Mouse (Mus musculus): Measurements from ENCODE around the gene Ppcs. TPM values are rescaled to one million over a fixed set of nuclear protein-coding genes. Genes with fewer than 3 reads are reported as not detected.
A peak's percentile ranks its signal among the peaks of the same experiment; 100 is the strongest.

The Ppcs gene
- 1 to 10 TPM; 4.9 TPM for total RNA-seq (2021)
- long read RNA-seq, partial matches to known transcripts = 0 of 8 reads
- long read RNA-seq, other reads (novel, unspliced or antisense) = 4 of 8 reads

DNA sequence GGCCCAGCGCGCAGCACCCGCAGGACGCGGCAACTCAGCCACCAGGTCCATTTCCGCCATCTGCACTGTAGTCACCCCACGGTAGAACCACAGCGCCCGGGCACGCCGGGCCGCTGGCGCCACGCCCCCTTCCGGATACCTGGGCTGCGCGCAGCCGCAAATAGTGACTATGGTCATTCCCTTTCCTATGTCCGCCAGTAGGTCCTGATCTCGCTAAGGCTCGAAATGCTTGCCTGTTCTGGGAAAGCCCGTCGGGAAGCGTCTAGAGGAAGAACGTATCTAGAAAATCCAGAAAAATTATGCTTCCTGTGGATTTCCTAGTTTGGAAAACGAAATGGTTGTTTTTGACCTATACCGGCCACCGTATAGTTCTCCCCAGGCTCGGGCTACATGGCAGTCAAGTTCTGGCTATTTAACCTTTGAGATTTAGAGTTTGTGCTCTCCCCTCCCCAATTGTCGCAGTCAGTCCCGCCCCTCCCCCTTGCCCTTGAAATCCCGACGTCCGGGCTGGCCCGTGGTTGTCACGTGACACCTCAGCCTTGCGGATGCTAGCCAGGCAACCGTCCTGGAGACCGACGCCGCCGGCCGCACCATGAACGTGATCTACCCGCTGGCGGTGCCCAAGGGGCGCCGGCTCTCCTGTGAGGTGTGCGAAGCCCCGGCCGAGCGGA, at the start of gene Ppcs, which contains the start of gene Zmynd12:
Gene Ppcs (minus strand): TSS at position 127 of the 671 bp plus-strand sequence.
Gene Zmynd12 (plus strand): TSS at position 521 of the 671 bp plus-strand sequence.
- DNase-seq (ENCODE audit: low spot score in 2 of 2) = peak; percentile 78 to 89

DNA sequence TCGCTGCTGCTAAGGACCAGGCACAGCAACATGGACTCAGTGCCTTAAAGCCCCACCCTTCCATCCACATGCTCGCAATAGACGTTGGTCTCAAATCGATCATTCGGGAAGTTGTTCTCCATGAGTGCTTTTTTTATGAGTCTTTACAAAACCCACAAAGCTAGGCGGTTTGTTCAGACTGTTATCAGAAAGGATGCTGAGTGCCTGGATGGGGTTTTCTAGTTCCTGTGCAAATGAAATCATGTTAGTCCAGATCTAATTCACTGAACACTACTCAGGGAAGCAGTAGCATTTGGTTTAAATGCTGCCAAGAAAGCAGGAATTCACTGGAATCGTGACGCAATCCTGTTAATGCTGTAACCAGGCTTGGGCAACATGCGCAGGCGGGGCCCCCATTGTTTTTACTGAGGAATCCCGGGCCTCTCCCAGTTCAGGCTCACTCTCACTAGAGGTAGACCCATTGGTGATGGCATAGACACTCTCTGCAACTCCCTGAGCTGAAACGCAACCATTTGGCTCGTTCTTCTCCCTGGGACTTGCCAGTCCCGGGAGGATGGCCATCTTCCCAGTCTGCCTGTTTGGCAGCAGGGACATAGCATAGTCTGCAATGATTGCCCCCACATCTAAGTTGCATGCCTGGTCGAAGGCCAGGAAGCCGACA, 45.6 kb upstream of the Ppcs start:
- DNase-seq (ENCODE audit: low spot score in 2 of 2) = peak; percentile 43 to 69

DNA sequence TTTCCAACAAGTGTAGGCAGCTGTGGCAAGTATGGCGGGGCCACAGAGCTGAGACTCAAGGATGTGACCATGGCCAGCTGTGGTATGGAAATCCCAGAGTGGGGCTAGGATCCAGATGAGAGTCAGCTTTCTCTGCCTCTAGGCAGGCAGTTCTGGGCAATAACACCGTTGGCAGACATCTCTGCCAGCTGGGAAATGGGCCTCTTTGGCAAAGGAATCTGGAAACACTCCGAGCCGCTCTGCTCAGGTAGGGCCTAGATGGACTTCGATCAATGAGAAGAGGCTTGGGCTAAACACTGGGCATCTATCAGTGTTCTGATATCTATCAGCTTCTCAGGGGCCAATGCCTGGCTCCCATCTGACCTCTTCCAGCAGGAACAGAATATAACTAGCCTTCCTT, 43.6 kb upstream of the Ppcs start:
- no peak for DNase-seq (ENCODE audit: low spot score in 2 of 2)

- DNase-seq (ENCODE audit: low spot score in 2 of 2) = no peak
Measured at GRCm38 (mm10) chr4:119463756-119464419, 41.7 kb upstream of the Ppcs start.

- peak in 1 of 2 experiments; percentile 26 for DNase-seq (ENCODE audit: low spot score in 2 of 2)
Measured at GRCm38 (mm10) chr4:119462858-119463755, 40.9 kb upstream of the Ppcs start.

GRCm38 (mm10) chr4:119462457-119462856, 40.2 kb upstream of the Ppcs start:
- DNase-seq (ENCODE audit: low spot score in 2 of 2) = no peak

DNA sequence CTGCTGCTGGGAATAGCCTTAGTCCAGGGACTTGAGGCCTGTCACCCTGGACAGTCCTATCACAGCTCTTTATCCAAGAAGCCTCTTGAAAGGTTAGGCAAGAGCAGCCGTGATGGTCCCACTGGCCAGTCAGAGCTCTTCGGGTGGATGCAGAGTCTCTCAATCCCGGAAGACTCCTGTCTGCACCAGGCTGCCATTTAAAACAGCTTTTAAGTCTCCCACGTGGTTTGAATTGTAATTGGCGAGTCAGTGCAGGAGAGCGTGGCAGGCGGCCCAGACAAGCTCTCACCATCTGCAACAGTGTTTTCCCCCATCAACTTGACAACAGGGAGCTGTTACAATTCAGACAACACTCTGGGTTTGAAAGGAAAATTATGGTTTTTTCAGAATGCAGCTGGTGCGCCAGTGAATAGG, 38.5 kb upstream of the Ppcs start:
- peak; percentile 91 to 96 for DNase-seq (ENCODE audit: low spot score in 2 of 2)

DNA sequence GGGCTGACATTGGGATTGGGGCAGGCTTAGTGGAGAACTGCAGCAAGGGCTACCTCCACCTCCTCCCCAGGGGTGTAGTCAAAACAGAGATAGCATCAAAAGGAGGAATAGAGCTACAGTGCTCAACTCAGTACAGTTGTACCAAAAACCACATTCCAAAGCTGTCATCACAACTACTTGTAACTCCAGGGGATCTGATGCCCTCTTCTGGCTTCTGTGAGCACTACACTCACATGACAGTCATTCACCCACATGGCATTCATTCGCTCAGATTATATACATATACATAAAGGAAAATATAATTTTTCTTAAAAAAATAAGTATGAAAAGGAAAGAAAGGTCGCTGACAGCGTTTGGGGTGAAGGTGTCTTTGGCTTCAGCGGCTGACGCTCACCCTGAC, 38.1 kb upstream of the Ppcs start:
- DNase-seq (ENCODE audit: low spot score in 2 of 2) = peak in 1 of 2 experiments; percentile 62

- DNase-seq (ENCODE audit: low spot score in 2 of 2) = no peak
Measured at GRCm38 (mm10) chr4:119453533-119453932, 31.3 kb upstream of the Ppcs start.

DNA sequence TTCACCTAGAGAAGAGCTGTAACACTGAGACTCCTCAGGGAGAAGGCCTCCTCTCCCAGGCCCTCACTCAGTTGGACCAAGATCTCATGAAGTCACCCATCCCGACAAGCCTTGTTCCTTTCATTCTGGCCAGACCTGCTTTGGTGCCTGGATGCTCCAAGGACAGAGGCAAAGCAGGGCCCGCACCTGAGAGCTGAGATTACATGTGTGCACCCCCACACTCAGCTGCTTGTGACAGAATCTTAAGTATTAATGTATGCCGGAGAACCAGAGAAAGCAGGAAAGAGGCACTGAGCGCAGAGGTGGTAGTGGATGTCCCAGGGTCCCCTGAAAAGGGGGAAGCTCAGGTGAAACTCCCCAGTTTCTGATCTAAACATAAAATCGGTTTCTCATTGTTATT, 30.9 kb upstream of the Ppcs start:
- no peak for DNase-seq (ENCODE audit: low spot score in 2 of 2)

DNA sequence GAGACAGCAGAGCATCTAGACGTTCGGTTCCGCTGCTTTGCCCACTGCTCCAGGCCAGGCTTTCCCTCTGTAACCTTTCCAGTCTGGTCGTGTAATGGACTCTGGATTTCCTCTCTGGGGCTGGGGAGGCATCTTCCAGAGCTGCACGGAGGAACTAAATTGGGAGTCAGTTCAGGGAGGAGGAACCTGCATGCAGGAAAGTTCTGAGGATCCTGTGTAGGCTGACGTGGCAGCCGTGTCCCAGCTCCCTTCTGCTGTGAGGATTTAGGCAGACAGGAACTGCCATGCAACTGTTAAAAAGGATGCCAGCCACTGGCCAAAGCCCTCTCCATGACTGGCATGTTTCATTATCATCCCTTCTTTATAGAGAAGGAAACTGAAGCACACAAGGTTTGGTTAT, 28.2 kb upstream of the Ppcs start:
- no peak for DNase-seq (ENCODE audit: low spot score in 2 of 2)

GRCm38 (mm10) chr4:119447786-119448185, 25.6 kb upstream of the Ppcs start:
- no peak for DNase-seq (ENCODE audit: low spot score in 2 of 2)

DNA sequence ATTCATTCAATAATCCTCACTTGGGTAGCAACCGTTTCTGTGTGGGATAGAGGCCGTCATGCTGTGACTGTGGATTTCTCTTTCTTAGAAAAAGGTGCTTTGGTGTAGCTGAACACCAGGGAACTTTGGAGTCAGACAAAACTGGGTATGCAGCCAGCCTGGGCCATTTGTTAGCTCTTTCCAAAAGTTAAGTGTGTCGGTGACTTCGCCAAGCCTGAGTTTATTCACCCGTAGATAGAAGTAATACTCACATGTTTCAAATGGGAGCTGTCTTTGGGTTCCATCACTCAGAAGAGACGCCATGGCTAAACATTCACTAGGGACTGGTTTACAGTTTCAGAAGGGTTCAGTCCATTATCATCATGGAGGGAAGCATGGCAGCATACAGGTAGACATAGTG, 25.0 kb upstream of the Ppcs start:
- no peak for DNase-seq (ENCODE audit: low spot score in 2 of 2)

DNA sequence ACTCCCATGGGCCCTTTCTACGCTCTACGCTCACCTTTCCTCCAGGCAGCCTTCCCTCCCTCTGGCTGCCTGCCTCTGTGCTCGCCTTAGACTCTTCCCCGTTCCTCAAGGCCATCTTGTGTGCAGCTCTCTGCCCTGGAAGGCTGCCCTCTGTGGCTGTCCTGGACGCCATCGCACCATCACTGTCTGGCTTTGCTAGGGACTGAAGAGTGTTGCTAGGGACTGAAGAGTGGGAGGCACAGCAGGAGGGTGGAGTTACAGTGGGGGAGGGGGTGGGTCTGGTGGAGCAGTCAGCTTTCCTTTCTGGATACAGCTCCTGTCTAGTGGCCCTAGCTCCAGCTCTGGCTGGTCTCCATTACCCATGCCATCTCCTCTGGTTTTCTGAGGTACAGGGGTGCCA, 20.3 kb upstream of the Ppcs start:
- DNase-seq (ENCODE audit: low spot score in 2 of 2) = no peak

DNA sequence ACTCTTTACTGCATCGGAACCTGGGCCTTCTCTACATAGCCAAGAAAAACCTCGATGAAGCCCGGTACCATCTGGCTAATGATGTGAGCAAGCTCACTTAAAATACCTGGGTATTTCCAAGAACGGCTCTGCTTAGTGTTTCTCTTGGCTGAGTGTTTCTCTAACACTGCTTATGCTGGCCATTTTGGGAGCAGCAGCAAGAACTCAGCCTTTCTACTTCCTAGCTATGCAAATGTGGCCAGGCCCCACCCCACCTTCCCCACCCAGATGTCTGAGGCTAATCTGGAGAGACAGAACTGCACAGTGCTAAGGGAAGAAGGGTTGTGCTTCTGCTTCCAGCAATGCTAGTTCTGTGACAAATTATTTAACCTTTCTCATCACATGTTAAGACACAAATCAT, 19.6 kb upstream of the Ppcs start:
- no peak for DNase-seq (ENCODE audit: low spot score in 2 of 2)

DNA sequence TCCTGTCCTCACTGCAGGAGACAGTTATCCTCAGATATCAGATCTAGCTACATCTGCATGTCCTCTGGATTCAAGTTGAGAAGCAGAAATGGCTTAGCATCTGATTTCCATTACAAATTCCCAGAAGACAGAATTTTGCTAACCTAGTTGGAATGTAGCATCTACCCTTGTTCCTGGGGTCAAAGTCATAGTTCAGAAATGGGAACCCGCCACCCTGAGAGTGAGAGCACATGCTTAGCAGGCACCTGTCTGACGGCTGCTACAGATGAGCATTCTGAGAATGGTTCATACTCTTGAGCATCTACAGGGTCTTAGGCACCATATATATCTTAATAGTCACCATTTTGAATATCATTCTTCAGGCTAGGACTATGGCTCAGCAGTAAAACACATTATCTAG, 15.7 kb upstream of the Ppcs start:
- DNase-seq (ENCODE audit: low spot score in 2 of 2) = no peak

GRCm38 (mm10) chr4:119430678-119431077, 8.5 kb upstream of the Ppcs start:
- peak in 1 of 2 experiments; percentile 42 for DNase-seq (ENCODE audit: low spot score in 2 of 2)

DNA sequence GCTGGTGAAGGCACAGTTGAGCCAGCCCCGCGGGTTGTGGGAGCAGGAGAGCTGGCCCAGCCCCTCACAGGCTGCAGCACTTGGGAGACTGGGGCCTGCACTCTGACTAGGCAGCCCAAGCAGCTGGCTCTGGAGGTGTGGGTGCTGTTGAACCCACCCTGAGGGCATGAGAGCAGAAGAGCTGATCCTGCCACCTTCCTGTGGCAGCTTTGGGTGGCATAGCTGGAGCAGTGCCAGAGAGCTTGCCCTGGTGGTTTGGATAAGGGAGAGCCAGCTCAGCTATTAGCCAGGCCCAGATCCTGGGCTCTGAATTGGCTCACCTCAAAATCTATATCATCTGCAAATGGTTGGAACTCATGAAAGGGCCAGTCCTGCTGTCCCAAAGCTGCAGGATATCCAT, 5.5 kb upstream of the Ppcs start:
- DNase-seq (ENCODE audit: low spot score in 2 of 2) = no peak

GRCm38 (mm10) chr4:119425601-119426000, 3.4 kb upstream of the Ppcs start:
- no peak for DNase-seq (ENCODE audit: low spot score in 2 of 2)

- no peak for DNase-seq (ENCODE audit: low spot score in 2 of 2)
Measured at GRCm38 (mm10) chr4:119425077-119425476, 2.9 kb upstream of the Ppcs start.

GRCm38 (mm10) chr4:119421921-119422293, 313 bp downstream of the Ppcs start:
- no peak for DNase-seq (ENCODE audit: low spot score in 2 of 2)

Data from layer of hippocampus, adult 18-20 months (tissue).